Mouse (Mus musculus) heart, adult 2 months (tissue): Measurements from ENCODE around the gene Unc13d. TPM values are rescaled to one million over a fixed set of nuclear protein-coding genes. Genes with fewer than 3 reads are reported as not detected.
A peak's percentile ranks its signal among the peaks of the same experiment; 100 is the strongest.

ENCODE experiments used
- DNase-seq, 2 experiments: peaks; one replicate each; pipeline ENCODE4 v3.0.0; 2021
- H3K27ac ChIP-seq: fragments of 200-600 bp; 2 replicates; pipeline ENCODE4 v1.8.1; 2022
- H3K27me3 ChIP-seq: fragments of 200-500 bp; 2 replicates; pipeline ENCODE4 v1.6.1; 2012; ENCODE audit warnings: mild to moderate bottlenecking, low read length, inconsistent platforms, mixed read lengths; ENCODE audit not compliant: control insufficient read depth, insufficient read depth
- H3K36me3 ChIP-seq: fragments of 200-500 bp; 2 replicates; pipeline ENCODE4 v1.6.1; 2012; ENCODE audit warnings: low read length, inconsistent platforms; ENCODE audit not compliant: control insufficient read depth, insufficient read depth
- H3K4me1 ChIP-seq: fragments of 200-500 bp; 2 replicates; pipeline ENCODE4 v1.6.1; 2011; ENCODE audit warnings: low read length; ENCODE audit not compliant: control insufficient read depth, insufficient read depth
- H3K4me3 ChIP-seq: fragments of 200-600 bp; 2 replicates; pipeline ENCODE4 v1.8.1; 2022
- H3K79me2 ChIP-seq: fragments of 200-500 bp; replicated peaks from 2 replicates; pipeline ENCODE4 v1.6.1; 2012; ENCODE audit warnings: mild to moderate bottlenecking, inconsistent platforms, low read length, moderate library complexity, mixed read lengths; ENCODE audit not compliant: control insufficient read depth, insufficient read depth
- H3K9ac ChIP-seq: fragments of 200-500 bp; 2 replicates; pipeline ENCODE4 v1.6.1; 2012; ENCODE audit warnings: low read depth, mild to moderate bottlenecking, control low read depth, inconsistent platforms, low read length, mixed read lengths
- CTCF ChIP-seq: fragments of 200-600 bp; IDR thresholded peaks from 2 replicates; pipeline ENCODE4 v1.8.1; 2022; ENCODE audit warnings: antibody characterized with exemption, mild to moderate bottlenecking, moderate library complexity
- EP300 ChIP-seq: fragments of 200-500 bp; IDR thresholded peaks from 2 replicates; pipeline ENCODE4 v1.6.1; 2011; ENCODE audit warnings: low read depth, low read length, control low read depth; ENCODE audit not compliant: insufficient read depth
- POLR2A ChIP-seq: fragments of 200-500 bp; IDR thresholded peaks from 2 replicates; pipeline ENCODE4 v1.6.1; 2011; ENCODE audit warnings: mild to moderate bottlenecking, low read depth, low read length, control low read depth; ENCODE audit not compliant: insufficient read depth
- whole genome bisulfite sequencing: fragments of 180-500 bp; shearing (Covaris S2); methylation state at CpG from one replicate; pipeline ENCODE4 v1.1.7; 2018; 5-methylcytosine and 5-hydroxymethylcytosine counted together
- intact Hi-C: fragments of 180-260 bp; cut with DNase I; formaldehyde crosslinking; loops from one replicate; pipeline ENCODE4 v1.15.1; 2025
- polyA plus RNA-seq: library from polyadenylated mRNA; depleted of rRNA; stranded (reverse); fragments of >200 nt; gene quantifications from 2 replicates; pipeline ENCODE4 v1.2.3, GENCODE M21; 2012
- total RNA-seq, 2 experiments: library from RNA; stranded (reverse); gene quantifications; 2 replicates each; pipeline ENCODE4 v1.2.3; 2021

Unc13d gene
- total and polyA plus RNA-seq, 3 experiments: 0.55 to 1.7 (median 1.5) TPM

DNA sequence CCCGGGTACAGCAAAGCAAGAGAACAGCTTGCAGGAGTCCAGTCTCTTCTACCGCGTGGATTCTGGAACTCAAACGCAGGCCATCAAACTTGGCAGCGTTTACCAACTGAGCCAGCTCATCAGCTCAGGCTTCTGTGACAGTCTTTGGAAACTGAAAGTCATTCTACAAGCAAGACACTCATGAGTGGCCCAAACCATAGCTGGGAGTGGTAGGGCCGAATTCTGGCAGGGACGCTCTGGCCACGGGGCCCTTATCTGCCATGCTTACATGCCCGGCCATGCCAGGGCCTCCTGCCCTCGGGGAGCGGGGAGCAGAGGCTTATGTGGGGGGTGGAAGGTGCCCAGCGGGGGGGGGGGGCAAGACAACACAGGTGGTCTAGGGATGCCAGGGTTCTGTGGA lies 25.8 kb upstream of the Unc13d start:
- Histone ChIP-seq H3K79me2 (no peaks in the 10 kb centered on the region), H3K27me3 (no peaks in the 10 kb centered on the region), H3K36me3 (peaks cover 27% of the 10 kb centered on the region), H3K27ac (peak overlapping the region; percentile 97), H3K9ac (peak overlapping the region; percentile 46; the same call in 1 of the 2 replicates), H3K4me3 (no peak overlapping the region; the same call in 1 of the 2 replicates), H3K4me1 (peaks cover 52% of the 10 kb centered on the region)
- peak; percentile 55 to 59 for DNase-seq
- no peak for TF ChIP-seq CTCF
- no peak for TF ChIP-seq POLR2A
- no peak for TF ChIP-seq EP300
- 14% methylated on average over 12 of the region's 12 CpGs for WGBS
- intact Hi-C loops: no loop called here

GRCm38 (mm10) chr11:116102472-116102871 lies 24.7 kb upstream of the Unc13d start:
- Histone ChIP-seq H3K27me3 (no peaks in the 10 kb centered on the region), H3K27ac (peak overlapping the region; percentile 97), H3K4me1 (peaks cover 52% of the 10 kb centered on the region), H3K79me2 (no peaks in the 10 kb centered on the region), H3K9ac (peak overlapping the region; percentile 23; the same call in 1 of the 2 replicates), H3K4me3 (no peak overlapping the region), H3K36me3 (peaks cover 27% of the 10 kb centered on the region)
- intact Hi-C loops: no loop called here
- DNase-seq: no peak
- 29% methylated on average over 3 of the region's 4 CpGs for WGBS
- TF ChIP-seq CTCF (no peak), EP300 (no peak), POLR2A (no peak)

DNA sequence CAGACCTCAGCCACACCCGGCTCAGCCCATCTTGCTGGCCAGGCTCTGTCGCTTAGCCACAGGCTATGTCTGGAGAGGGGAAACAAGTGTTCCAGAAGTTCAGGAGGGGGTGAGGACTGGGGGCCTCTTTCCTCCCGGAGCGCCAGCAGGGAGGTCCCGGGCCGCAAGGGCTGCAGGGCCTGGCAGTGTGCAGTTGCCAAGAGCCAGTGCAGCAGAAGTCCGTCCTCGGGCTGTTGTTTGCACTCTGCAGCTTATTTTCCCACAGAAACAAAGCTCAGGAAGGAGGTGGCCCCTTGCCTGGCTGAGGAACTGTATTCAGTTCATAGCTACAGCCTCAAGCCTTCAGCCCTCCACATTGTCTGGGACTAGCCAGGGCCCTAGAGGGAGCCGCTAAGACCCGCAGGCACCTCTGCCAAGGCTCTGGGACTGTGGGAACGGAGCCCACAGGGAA lies 24.2 kb upstream of the Unc13d start:
- DNase-seq: peak; percentile 82 to 88
- TF ChIP-seq EP300 (no peak; the same call in 1 of the 2 replicates), POLR2A (0 out of 2 replicates have a peak, but pooled peaks have one; percentile 38), CTCF (peak; percentile 17; the same call in 1 of the 2 replicates)
- H3K36me3 ChIP-seq: peaks cover 27% of the 10 kb centered on the region
- intact Hi-C loops: no loop called here
- no peaks in the 10 kb centered on the region for H3K79me2 ChIP-seq
- H3K27me3 ChIP-seq: no peaks in the 10 kb centered on the region
- H3K4me1 ChIP-seq: peaks cover 52% of the 10 kb centered on the region
- 12% methylated on average over 11 of the region's 11 CpGs for WGBS
- H3K27ac ChIP-seq: peak overlapping the region; percentile 97
- peak overlapping the region; percentile 55 for H3K9ac ChIP-seq
- H3K4me3 ChIP-seq: no peak overlapping the region

GRCm38 (mm10) chr11:116100839-116101238 lies 23.1 kb upstream of the Unc13d start:
- peak overlapping the region; percentile 23 for H3K9ac ChIP-seq
- no peak for DNase-seq

GRCm38 (mm10) chr11:116100385-116100784 lies 22.6 kb upstream of the Unc13d start:
- Histone ChIP-seq H3K27ac (peak overlapping the region; percentile 97), H3K36me3 (peaks cover 27% of the 10 kb centered on the region), H3K79me2 (no peaks in the 10 kb centered on the region), H3K4me3 (no peak overlapping the region), H3K9ac (peak overlapping the region; percentile 23), H3K27me3 (no peaks in the 10 kb centered on the region), H3K4me1 (peaks cover 50% of the 10 kb centered on the region)
- TF ChIP-seq EP300 (peak; percentile 92), CTCF (no peak), POLR2A (peak; percentile 78)
- WGBS: 6% methylated on average over 6 of the region's 6 CpGs
- intact Hi-C loops: no loop called here
- DNase-seq: peak; percentile 87 to 93

More at GRCm38 (mm10) chr11:116100839-116101238, 23.1 kb upstream of the Unc13d start:
- intact Hi-C loops: no loop called here
- Histone ChIP-seq H3K27me3 (no peaks in the 10 kb centered on the region), H3K27ac (peak overlapping the region; percentile 97), H3K4me3 (no peak overlapping the region), H3K79me2 (no peaks in the 10 kb centered on the region), H3K4me1 (peaks cover 50% of the 10 kb centered on the region), H3K36me3 (peaks cover 27% of the 10 kb centered on the region)
- 57% methylated on average over 7 of the region's 7 CpGs for WGBS
- no peak for TF ChIP-seq EP300
- TF ChIP-seq CTCF: no peak
- TF ChIP-seq POLR2A: no peak

GRCm38 (mm10) chr11:116099462-116099861 lies 21.7 kb upstream of the Unc13d start:
- intact Hi-C loops: no loop called here
- H3K9ac ChIP-seq: peak overlapping the region; percentile 36
- H3K4me3 ChIP-seq: no peak overlapping the region
- TF ChIP-seq CTCF (no peak), POLR2A (no peak), EP300 (no peak; the same call in 1 of the 2 replicates)
- no peaks in the 10 kb centered on the region for H3K27me3 ChIP-seq
- H3K79me2 ChIP-seq: no peaks in the 10 kb centered on the region
- H3K4me1 ChIP-seq: peaks cover 49% of the 10 kb centered on the region
- peaks cover 23% of the 10 kb centered on the region for H3K36me3 ChIP-seq
- WGBS: 61% methylated on average over 6 of the region's 6 CpGs
- DNase-seq: no peak
- H3K27ac ChIP-seq: peak overlapping the region; percentile 97
